Mouse (Mus musculus): ENCODE measurements at regions not wholly inside any gene's neighbourhood (a gene's known extent, or its start where the extent isn't known, plus 50 kb on each side); places are given as distances from the start of the nearest gene placed in this dataset.

DNA sequence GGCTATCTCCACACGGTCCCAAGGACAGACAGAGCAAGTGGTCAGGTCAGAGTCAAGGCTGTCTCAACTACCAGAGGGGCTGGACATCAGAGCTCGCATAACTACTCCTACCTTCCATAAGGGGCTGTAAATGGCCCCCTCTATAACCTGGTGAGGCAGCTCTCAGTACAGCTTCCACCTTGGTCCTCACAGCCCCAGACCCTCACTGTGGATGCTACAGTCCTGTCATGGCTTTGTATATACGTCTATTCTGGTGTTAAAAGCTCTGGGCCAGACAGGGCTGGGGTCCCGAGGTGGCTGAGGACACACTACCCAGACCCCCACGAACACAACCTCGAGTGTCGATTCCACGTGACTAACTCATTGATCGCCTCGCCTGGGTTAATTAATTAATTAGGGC is 94.0 kb upstream of the Nkx1-1 start:
- TF ChIP-seq MXI1 (IDR thresholded peaks at IDR 0.05; ENCODE audit: low read depth, low read length), result no peak
- TF ChIP-seq MAFK (IDR thresholded peaks at IDR 0.05; ENCODE audit: insufficient replicate concordance, low read length), result no peak
- no peak for TF ChIP-seq RCOR1 (conservative IDR thresholded peaks at IDR 0.05; ENCODE audit: low read depth, low read length)
- TF ChIP-seq JUND (conservative IDR thresholded peaks at IDR 0.05; ENCODE audit: low read depth, low read length), result no peak
- no peak for TF ChIP-seq ETS1 (conservative IDR thresholded peaks at IDR 0.05; ENCODE audit: low read depth, low read length)
- no peak for TF ChIP-seq PAX5 (IDR thresholded peaks at IDR 0.05; ENCODE audit: low read length)
- TF ChIP-seq KAT2A (IDR thresholded peaks at IDR 0.05; ENCODE audit: insufficient replicate concordance, low read length), result no peak
- TF ChIP-seq TBP (conservative IDR thresholded peaks at IDR 0.05; ENCODE audit: low read depth, low read length), result no peak
- no peak for TF ChIP-seq POLR2A (IDR thresholded peaks at IDR 0.05; ENCODE audit: low read depth, low read length)
- no peak for TF ChIP-seq MAX (IDR thresholded peaks at IDR 0.05; ENCODE audit: low read length)
- TF ChIP-seq MAZ (IDR thresholded peaks at IDR 0.05; ENCODE audit: low read depth, low read length), result no peak
- no peak for TF ChIP-seq CHD1 (IDR thresholded peaks at IDR 0.05; ENCODE audit: low read depth, low read length)
- TF ChIP-seq POLR2AphosphoS2 (IDR thresholded peaks at IDR 0.05; ENCODE audit: low read depth, low read length), result no peak
- Histone ChIP-seq H3K4me2 (ENCODE audit: insufficient read depth, low read depth, poor library complexity, severe bottlenecking) (no peak overlapping the region), H3K27ac (ENCODE audit: insufficient read depth, low read depth) (no peak overlapping the region), H3K79me2 (replicated peaks; ENCODE audit: control insufficient read depth, extremely low read depth, insufficient read depth, poor library complexity, severe bottlenecking) (no peaks in the 10 kb centered on the region), H3K36me3 (replicated peaks in 1 of 2; ENCODE audit: control insufficient read depth in 1 of 2, insufficient read depth in 1 of 2, low read length in 1 of 2) (no peaks in the 10 kb centered on the region), H3K9ac (ENCODE audit: insufficient read depth, low read depth) (no peak overlapping the region), H3K27me3 (replicated peaks) (no peaks in the 10 kb centered on the region), H3K4me3 (replicated peaks in 1 of 3; ENCODE audit: low read depth in 2 of 3, low read length in 2 of 3, poor library complexity in 1 of 3) (no peak overlapping the region), H3K4me1 (ENCODE audit: control insufficient read depth in 1 of 2, insufficient read depth in 2 of 2) (peaks cover 6 to 29% of the 10 kb centered on the region in 2 experiments; a peak in 3 of 4 replicates), H3K9me3 (replicated peaks; ENCODE audit: low read length) (peaks cover 4% of the 10 kb centered on the region)
- dilution Hi-C loops (cut with MboI; ENCODE audit: extremely low pct_ligation_motif_present, extremely low pct_unique_long_range_greater_than_20kb, low sequenced_read_pairs), result no loop called here
- in situ Hi-C loops (cut with MboI; ENCODE audit: low pct_ligation_motif_present, low pct_unique_long_range_greater_than_20kb, low sequenced_read_pairs), result no loop called here
- no peak for DNase-seq (ENCODE audit: extremely low read depth)

DNA sequence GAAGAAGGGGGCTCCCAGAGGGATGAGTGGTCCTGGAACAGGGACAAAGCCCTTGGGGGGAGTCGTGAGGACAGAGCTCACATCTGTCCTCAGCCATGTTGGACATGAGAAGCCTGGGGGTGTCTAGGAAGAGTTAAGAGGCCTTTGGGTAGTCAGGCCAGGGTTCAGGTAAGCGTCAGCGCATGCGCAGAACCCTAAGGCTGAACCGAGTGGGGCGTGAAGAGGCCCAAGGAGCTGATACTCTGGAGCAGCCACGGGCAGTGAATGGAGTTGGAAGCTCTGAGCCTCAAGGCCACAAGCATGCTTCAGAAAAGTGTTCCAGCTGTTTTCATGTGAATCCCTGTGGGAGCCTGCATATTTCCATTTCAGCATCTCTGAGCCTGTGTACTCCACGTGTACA is 93.5 kb upstream of the Nkx1-1 start:
- H3K27me3 ChIP-seq (replicated peaks), result no peaks in the 10 kb centered on the region
- no peak overlapping the region for H3K4me3 ChIP-seq (replicated peaks in 1 of 3; ENCODE audit: low read depth in 2 of 3, low read length in 2 of 3, poor library complexity in 1 of 3)
- dilution Hi-C loops (cut with MboI; ENCODE audit: extremely low pct_ligation_motif_present, extremely low pct_unique_long_range_greater_than_20kb, low sequenced_read_pairs) (no loop called here), in situ Hi-C loops (cut with MboI; ENCODE audit: low pct_ligation_motif_present, low pct_unique_long_range_greater_than_20kb, low sequenced_read_pairs) (no loop called here)
- no peak overlapping the region for H3K9ac ChIP-seq (ENCODE audit: insufficient read depth, low read depth)
- no peak overlapping the region for H3K27ac ChIP-seq (ENCODE audit: insufficient read depth, low read depth)
- no peaks in the 10 kb centered on the region for H3K36me3 ChIP-seq (replicated peaks in 1 of 2; ENCODE audit: control insufficient read depth in 1 of 2, insufficient read depth in 1 of 2, low read length in 1 of 2)
- H3K4me1 ChIP-seq (ENCODE audit: control insufficient read depth in 1 of 2, insufficient read depth in 2 of 2), result peaks cover 6 to 24% of the 10 kb centered on the region in 2 experiments; a peak in 3 of 4 replicates
- no peaks in the 10 kb centered on the region for H3K79me2 ChIP-seq (replicated peaks; ENCODE audit: control insufficient read depth, extremely low read depth, insufficient read depth, poor library complexity, severe bottlenecking)
- DNase-seq (ENCODE audit: extremely low read depth), result no peak
- no peak for TF ChIP-seq PAX5 (IDR thresholded peaks at IDR 0.05; ENCODE audit: low read length)
- H3K9me3 ChIP-seq (replicated peaks; ENCODE audit: low read length), result peaks cover 4% of the 10 kb centered on the region
- H3K4me2 ChIP-seq (ENCODE audit: insufficient read depth, low read depth, poor library complexity, severe bottlenecking), result no peak overlapping the region

GRCm38 (mm10) chr5:33521951-33522742 is 88.4 kb upstream of the Nkx1-1 start:
- no peak for TF ChIP-seq KAT2A (IDR thresholded peaks at IDR 0.05; ENCODE audit: insufficient replicate concordance, low read length)
- no peak for TF ChIP-seq ELF1 (IDR thresholded peaks at IDR 0.05; ENCODE audit: low read depth, low read length)
- no peak for TF ChIP-seq MAFK (IDR thresholded peaks at IDR 0.05; ENCODE audit: insufficient replicate concordance, low read length)
- TF ChIP-seq MYC (IDR thresholded peaks at IDR 0.05; ENCODE audit: low read depth, low read length), result no peak
- TF ChIP-seq MEF2A (IDR thresholded peaks at IDR 0.05; ENCODE audit: borderline replicate concordance, low read depth, low read length), result no peak
- no peaks in the 10 kb centered on the region for H3K27me3 ChIP-seq (replicated peaks)
- no peaks in the 10 kb centered on the region for H3K36me3 ChIP-seq (replicated peaks in 1 of 2; ENCODE audit: control insufficient read depth in 1 of 2, insufficient read depth in 1 of 2, low read length in 1 of 2)
- peaks cover 0 to 37% of the 10 kb centered on the region in 2 experiments; a peak in 2 of 4 replicates for H3K4me1 ChIP-seq (ENCODE audit: control insufficient read depth in 1 of 2, insufficient read depth in 2 of 2)
- no peak overlapping the region for H3K4me3 ChIP-seq (replicated peaks in 1 of 3; ENCODE audit: low read depth in 2 of 3, low read length in 2 of 3, poor library complexity in 1 of 3)
- in situ Hi-C loops (cut with MboI; ENCODE audit: low pct_ligation_motif_present, low pct_unique_long_range_greater_than_20kb, low sequenced_read_pairs) (no loop called here), dilution Hi-C loops (cut with MboI; ENCODE audit: extremely low pct_ligation_motif_present, extremely low pct_unique_long_range_greater_than_20kb, low sequenced_read_pairs) (no loop called here)
- H3K9me3 ChIP-seq (replicated peaks; ENCODE audit: low read length), result peaks cover 4% of the 10 kb centered on the region
- H3K79me2 ChIP-seq (replicated peaks; ENCODE audit: control insufficient read depth, extremely low read depth, insufficient read depth, poor library complexity, severe bottlenecking), result no peaks in the 10 kb centered on the region
- no peak for DNase-seq (ENCODE audit: extremely low read depth)
- H3K4me2 ChIP-seq (ENCODE audit: insufficient read depth, low read depth, poor library complexity, severe bottlenecking), result no peak overlapping the region
- H3K27ac ChIP-seq (ENCODE audit: insufficient read depth, low read depth), result no peak overlapping the region
- no peak overlapping the region for H3K9ac ChIP-seq (ENCODE audit: insufficient read depth, low read depth)

Measured in CH12.LX (cell line).